Mouse (Mus musculus) splenic B cell, adult 2 months (primary cell): ENCODE results near the gene Arid1b.

Experiments
- DNase-seq: peaks from one replicate; pipeline ENCODE4 v3.0.0-alpha.2; 2011; ENCODE audit warnings: low read depth, low spot score
- H3K27me3 ChIP-seq: 2 replicates; pipeline ENCODE4 v1.6.1; 2012; ENCODE audit warnings: mild to moderate bottlenecking, low read length, moderate library complexity, mixed read lengths; ENCODE audit not compliant: control insufficient read depth, poor library complexity, insufficient read depth, severe bottlenecking
- H3K36me3 ChIP-seq: 2 replicates; pipeline ENCODE4 v1.6.1; 2012; ENCODE audit warnings: mild to moderate bottlenecking, low read length, moderate library complexity, mixed read lengths; ENCODE audit not compliant: control insufficient read depth, poor library complexity, insufficient read depth, severe bottlenecking

The Arid1b gene

GRCm38 (mm10) chr17:5001531-5002131 lies 7.5 kb downstream of the Arid1b start:
- Histone ChIP-seq H3K27me3 (no peaks in the 10 kb centered on the region), H3K36me3 (0 out of 2 replicates have a peak, but pooled peaks cover 2% of the 10 kb centered on the region)
- no peak for DNase-seq

GRCm38 (mm10) chr17:5002937-5003508 lies 8.9 kb downstream of the Arid1b start:
- DNase-seq, result no peak
- Histone ChIP-seq H3K36me3 (0 out of 2 replicates have a peak, but pooled peaks cover 2% of the 10 kb centered on the region), H3K27me3 (no peaks in the 10 kb centered on the region)

GRCm38 (mm10) chr17:5004266-5004665 lies 10.1 kb downstream of the Arid1b start:
- no peaks in the 10 kb centered on the region for H3K27me3 ChIP-seq
- H3K36me3 ChIP-seq, result 0 out of 2 replicates have a peak, but pooled peaks cover 2% of the 10 kb centered on the region
- DNase-seq, result no peak

- no peaks in the 10 kb centered on the region for H3K27me3 ChIP-seq
- H3K36me3 ChIP-seq, result 0 out of 2 replicates have a peak, but pooled peaks cover 2% of the 10 kb centered on the region
- no peak for DNase-seq
Measured at GRCm38 (mm10) chr17:5004706-5005105, 10.6 kb downstream of the Arid1b start.

GRCm38 (mm10) chr17:5005285-5005684 lies 11.2 kb downstream of the Arid1b start:
- no peaks in the 10 kb centered on the region for H3K36me3 ChIP-seq
- no peak for DNase-seq
- H3K27me3 ChIP-seq, result no peaks in the 10 kb centered on the region

- DNase-seq, result peak; percentile 96
Measured at GRCm38 (mm10) chr17:5007156-5007658, 13.1 kb downstream of the Arid1b start.

GRCm38 (mm10) chr17:5008236-5008635 lies 14.1 kb downstream of the Arid1b start:
- no peaks in the 10 kb centered on the region for H3K36me3 ChIP-seq
- no peaks in the 10 kb centered on the region for H3K27me3 ChIP-seq
- no peak for DNase-seq

More at GRCm38 (mm10) chr17:5007156-5007658, 13.1 kb downstream of the Arid1b start:
- Histone ChIP-seq H3K27me3 (no peaks in the 10 kb centered on the region), H3K36me3 (no peaks in the 10 kb centered on the region)

GRCm38 (mm10) chr17:5008761-5009160 lies 14.6 kb downstream of the Arid1b start:
- no peaks in the 10 kb centered on the region for H3K27me3 ChIP-seq
- no peaks in the 10 kb centered on the region for H3K36me3 ChIP-seq
- no peak for DNase-seq

- Histone ChIP-seq H3K27me3 (no peaks in the 10 kb centered on the region), H3K36me3 (no peaks in the 10 kb centered on the region)
- no peak for DNase-seq
Measured at GRCm38 (mm10) chr17:5009526-5010260, 15.6 kb downstream of the Arid1b start.

- Histone ChIP-seq H3K36me3 (no peaks in the 10 kb centered on the region), H3K27me3 (no peaks in the 10 kb centered on the region)
- no peak for DNase-seq
Measured at GRCm38 (mm10) chr17:5010781-5011180, 16.6 kb downstream of the Arid1b start.

- no peaks in the 10 kb centered on the region for H3K36me3 ChIP-seq
- no peak for DNase-seq
- no peaks in the 10 kb centered on the region for H3K27me3 ChIP-seq
Measured at GRCm38 (mm10) chr17:5012091-5012490, 18.0 kb downstream of the Arid1b start.

GRCm38 (mm10) chr17:5012517-5012916 lies 18.4 kb downstream of the Arid1b start:
- Histone ChIP-seq H3K36me3 (no peaks in the 10 kb centered on the region), H3K27me3 (no peaks in the 10 kb centered on the region)
- no peak for DNase-seq

GRCm38 (mm10) chr17:5014327-5014957 lies 20.3 kb downstream of the Arid1b start:
- Histone ChIP-seq H3K36me3 (no peaks in the 10 kb centered on the region), H3K27me3 (no peaks in the 10 kb centered on the region)
- DNase-seq, result no peak

- H3K36me3 ChIP-seq, result no peaks in the 10 kb centered on the region
- DNase-seq, result no peak
Measured at GRCm38 (mm10) chr17:5016404-5016803, 22.3 kb downstream of the Arid1b start.

GRCm38 (mm10) chr17:5017065-5017464 lies 22.9 kb downstream of the Arid1b start:
- no peak for DNase-seq

More at GRCm38 (mm10) chr17:5016404-5016803, 22.3 kb downstream of the Arid1b start:
- no peaks in the 10 kb centered on the region for H3K27me3 ChIP-seq

More at GRCm38 (mm10) chr17:5017065-5017464, 22.9 kb downstream of the Arid1b start:
- H3K27me3 ChIP-seq, result no peaks in the 10 kb centered on the region
- no peaks in the 10 kb centered on the region for H3K36me3 ChIP-seq
